Mouse (Mus musculus) layer of hippocampus, adult 8-10 months (tissue): ENCODE measurements around the gene Rgl2. TPM values are rescaled to one million over a fixed set of nuclear protein-coding genes. Genes with fewer than 3 reads are reported as not detected.

ENCODE experiments used
- DNase-seq, 2 experiments: peaks; one replicate each; pipeline ENCODE4 v3.0.0; 2022; ENCODE audit warnings: low spot score in 2 of 2
- total RNA-seq, 4 experiments: library from RNA; stranded (reverse); gene quantifications; 2 replicates each; pipeline ENCODE4 v1.2.4; 2022

Gene Rgl2
- total RNA-seq, 4 experiments from 2014 or later, result 64.3 to 90.9 (median 81.8) TPM

DNA sequence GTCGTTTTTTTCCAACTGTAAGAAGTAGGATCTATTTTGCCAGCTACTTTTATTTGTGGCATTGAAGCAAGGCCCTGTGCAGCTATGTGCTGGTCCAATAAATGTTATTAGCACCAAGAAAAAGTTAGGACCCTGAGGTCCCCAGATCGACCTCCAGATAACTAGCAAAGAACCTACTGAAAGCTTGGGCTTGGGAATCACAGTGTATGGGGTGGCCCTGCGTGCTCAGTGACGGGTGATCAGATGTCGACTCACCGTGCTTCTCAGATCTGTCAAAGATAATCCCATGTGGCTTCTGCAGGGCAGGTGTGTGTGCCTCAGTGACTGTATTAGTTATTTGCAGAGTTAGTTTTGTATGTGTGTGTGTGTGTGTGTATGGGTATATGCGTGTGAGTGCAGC, 8.0 kb upstream of the Rgl2 start:
- DNase-seq, result no peak

GRCm38 (mm10) chr17:33924577-33925283, 4.6 kb upstream of the Rgl2 start:
- DNase-seq, result no peak

DNA sequence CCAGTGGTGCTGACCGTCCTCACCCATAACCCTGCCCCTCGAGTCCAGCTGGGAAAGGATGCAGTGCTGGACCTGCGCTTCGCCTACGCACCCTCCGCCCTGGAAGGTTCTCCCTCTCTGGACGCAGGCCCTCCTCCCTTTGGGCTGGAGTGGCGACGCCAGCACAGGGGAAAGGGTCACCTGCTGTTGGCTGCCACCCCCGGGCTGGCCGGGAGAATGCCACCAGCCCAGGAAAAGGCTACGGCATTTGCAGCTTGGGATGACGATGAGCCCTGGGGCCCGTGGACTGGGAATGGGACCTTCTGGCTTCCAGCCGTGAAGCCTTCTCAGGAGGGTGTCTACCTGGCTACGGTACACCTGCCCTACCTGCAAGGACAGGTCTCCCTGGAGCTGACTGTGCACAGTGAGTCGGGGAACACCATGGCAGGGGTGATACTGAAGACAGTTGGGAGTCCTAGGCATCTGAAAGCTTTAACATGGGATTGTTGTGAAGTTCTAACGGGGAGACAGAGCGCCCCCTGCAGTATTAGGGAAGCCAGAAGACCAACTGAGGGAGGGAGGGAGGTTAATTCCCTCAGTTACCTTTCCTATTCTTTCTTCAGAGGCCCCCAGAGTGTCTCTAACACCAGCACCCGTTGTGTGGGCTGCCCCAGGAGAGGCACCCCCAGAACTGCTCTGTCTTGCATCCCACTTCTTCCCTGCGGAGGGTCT, 3.8 kb upstream of the Rgl2 start:
- no peak for DNase-seq

DNA sequence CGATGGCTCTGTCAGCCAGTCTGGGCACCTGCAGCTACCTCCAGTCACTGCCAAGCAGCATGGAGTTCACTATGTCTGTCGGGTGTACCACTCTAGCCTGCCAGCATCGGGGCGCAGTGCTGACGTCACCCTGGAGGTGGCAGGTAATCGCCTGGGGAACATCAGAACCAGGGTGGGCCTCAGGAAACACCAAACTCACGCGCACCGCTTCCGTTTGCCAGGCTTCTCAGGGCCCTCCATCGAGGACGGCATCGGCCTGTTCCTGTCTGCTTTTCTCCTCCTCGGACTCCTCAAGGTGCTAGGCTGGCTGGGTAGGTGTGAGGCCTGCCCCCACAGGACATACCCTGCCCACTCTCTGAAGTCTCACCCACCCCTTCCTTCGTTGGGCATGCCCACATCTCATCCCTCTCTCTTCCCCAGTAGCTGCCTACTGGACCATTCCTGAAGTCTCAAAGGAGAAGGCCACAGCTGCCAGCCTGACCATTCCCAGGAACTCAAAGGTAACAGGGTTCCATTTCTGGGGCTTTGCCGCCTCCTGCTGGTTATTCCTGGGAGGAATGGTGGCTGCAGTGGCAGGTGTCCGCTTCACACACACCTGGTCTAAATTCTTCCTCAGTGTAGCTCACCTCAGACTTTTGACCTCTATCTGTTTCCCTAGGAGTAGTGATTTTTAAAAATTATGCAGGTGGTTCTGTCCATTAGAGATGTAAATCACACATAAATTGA, 3.0 kb upstream of the Rgl2 start:
- no peak for DNase-seq

DNA sequence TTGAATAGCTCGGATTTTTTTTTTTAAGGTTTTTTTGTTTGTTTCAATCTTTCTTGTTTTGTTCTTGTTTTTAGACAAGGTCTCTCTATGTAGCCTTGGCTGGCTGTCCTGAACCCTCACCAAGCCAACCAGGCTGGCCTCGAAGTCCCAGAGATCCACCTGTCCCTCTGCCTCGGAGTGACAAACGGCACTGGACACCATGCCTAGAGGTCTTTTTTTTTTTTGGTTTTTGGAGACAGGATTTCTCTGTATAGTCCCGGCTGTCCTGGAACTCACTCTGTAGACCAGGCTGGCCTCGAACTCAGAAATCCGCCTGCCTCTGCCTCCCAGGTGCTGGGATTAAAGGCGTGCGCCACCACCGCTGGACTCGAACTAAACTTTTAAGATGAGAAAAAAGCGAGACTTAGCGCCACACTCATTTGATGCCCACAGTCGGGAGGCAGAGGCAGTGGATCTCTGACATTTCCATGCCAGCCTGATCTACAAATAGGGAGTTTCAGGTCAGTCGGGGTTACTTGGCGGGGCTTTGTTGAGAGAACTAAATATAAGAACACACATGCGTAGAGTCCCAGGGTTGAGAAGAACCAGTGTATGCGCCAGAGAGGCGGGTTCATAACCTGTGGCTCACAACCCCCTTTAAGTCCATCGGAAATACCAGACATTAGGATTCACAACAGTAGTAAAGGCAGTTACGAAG, 944 bp upstream of the Rgl2 start:
- DNase-seq, result no peak

DNA sequence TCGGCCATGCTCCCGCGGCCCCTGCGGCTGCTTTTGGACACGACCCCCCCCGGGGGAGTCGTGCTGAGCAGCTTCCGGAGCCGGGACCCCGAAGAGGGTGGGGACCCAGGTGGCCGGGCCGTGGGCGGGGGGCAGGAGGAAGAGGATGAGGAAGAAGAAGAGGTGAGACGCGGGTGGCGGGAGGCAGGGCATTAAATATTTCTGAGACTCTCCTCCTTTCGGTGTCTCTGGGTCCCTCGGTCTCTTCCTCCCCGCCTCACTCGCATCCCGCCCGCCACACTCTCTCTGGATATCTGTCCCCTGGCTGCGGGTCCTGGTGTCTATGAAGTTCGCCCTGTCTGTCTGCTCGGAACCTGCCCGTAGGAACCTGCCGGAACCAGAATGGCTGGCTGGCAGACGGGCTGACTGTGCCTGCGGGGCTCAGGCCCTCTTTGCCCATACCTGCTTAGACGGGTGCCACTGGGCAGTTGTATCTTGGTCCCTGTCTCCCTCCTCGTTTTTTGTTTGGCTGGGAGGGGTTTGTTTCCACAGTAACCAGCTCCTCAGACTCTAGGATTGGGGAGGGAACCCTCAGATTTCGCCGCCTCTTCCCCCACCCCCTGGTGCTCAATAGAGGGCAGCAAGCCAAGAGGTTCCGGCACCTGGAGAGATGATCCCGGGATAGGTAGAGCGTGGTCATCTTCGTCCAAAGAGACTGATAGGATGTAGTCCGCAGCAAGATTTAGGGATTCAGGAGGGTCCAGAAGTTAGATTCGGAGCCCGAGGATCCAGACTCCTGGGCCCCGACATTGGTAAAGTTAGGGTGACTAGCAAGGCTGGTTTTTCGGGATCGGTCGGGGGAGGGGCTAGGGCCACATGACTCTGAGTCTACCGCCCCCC, 1.2 kb downstream of the Rgl2 start:
- peak in 1 of 2 experiments; percentile 65 for DNase-seq

- no peak for DNase-seq
Observed at GRCm38 (mm10) chr17:33931159-33931866, 2.0 kb downstream of the Rgl2 start.

DNA sequence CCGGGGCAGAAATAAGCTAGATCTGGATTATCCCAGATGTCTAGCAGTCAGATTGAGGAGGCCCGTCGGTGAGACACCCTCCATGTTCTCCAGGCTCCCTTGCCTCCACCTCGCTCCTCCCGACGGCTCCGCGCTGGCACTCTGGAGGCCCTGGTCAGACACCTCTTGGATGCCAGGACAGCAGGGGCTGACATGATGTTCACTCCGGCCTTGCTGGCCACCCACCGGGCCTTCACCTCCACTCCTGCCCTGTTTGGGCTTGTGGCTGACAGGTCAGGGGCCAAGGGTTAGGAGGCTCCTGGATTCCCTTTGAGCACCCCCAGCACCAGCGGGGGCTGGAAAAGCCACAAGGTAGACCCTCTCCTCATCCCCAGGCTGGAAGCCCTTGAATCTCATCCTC, 2.6 kb downstream of the Rgl2 start:
- no peak for DNase-seq

GRCm38 (mm10) chr17:33932448-33932847, 3.1 kb downstream of the Rgl2 start:
- no peak for DNase-seq

- DNase-seq, result no peak
Observed at GRCm38 (mm10) chr17:33932970-33933369, 3.6 kb downstream of the Rgl2 start.

- no peak for DNase-seq
Observed at GRCm38 (mm10) chr17:33935422-33936055, 6.2 kb downstream of the Rgl2 start.

DNA sequence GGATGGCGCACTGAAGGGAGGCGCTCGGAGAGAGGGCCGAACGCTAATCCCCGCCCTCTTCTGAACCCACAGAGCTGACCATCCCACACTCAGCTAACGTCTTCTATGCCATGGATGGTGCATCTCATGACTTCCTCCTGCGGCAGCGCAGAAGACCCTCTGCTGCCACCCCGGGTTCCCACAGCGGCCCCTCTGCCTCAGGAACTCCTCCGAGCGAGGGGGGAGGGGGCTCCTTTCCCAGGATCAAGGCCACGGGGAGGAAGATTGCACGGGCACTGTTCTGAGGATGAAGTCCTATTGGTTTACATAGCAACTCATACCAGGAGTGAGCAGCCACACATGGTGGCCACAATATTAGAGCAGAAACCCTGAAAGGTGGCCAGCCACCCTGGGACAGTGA, 7.7 kb downstream of the Rgl2 start:
- no peak for DNase-seq

DNA sequence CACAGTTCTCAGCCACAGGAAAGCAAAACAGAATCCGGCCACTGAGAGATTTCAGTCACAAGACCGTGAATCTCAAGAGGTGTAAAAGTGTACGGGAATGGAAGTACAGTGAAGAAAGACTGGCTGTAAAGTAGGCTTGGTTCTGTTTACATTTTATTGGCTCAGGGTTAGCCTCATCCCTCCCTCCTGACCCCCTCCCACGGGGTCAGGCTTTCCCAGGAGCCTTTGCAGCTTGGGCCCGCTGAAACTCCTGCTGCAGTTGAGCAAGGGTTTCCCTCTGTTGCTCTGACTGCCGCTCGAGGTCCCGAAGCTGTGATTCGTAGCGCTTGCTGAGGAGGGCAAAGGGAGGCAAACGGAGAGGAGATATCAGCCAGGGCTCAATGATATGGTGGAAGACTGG, 9.4 kb downstream of the Rgl2 start:
- no peak for DNase-seq

DNA sequence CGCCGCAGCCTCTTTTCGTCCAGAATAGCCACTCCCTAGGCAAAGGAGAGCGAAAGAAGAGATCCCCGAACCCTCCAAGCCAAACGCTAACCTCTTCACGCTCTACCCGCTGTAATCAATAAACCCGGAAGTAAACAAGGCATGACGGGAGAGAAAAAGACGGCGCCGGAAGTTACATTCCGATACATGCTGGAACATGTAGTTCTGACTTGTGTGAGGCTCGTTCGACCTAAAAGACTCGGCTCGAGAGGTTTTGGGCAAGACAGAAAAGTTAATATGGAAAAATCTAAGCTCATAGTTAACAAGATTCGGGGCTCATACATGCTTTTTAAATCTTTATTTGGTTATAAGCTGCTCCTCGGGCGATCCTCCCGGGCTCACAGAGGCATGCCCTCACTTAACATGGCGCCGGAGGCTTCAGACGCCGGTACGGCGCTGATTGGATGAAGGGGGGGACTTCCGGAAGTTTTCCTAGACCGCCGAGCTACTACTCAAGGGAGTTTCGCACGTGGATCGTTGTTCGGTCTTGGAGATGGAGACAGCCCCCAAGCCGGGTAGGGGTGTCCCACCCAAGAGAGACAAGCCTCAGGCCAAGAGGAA, 11.0 kb downstream of the Rgl2 start, which contains the start of the genes Pfdn6 and Wdr46:
Gene Pfdn6, minus strand, starts transcription at position 138 of the 600 bp plus-strand sequence.
Gene Wdr46, plus strand, starts transcription at position 455 of the 600 bp plus-strand sequence.
- peak; percentile 84 to 86 for DNase-seq

- DNase-seq, result no peak
Observed at GRCm38 (mm10) chr17:33940981-33941380, 11.6 kb downstream of the Rgl2 start.

GRCm38 (mm10) chr17:33941381-33941780, 12.0 kb downstream of the Rgl2 start:
- no peak for DNase-seq

DNA sequence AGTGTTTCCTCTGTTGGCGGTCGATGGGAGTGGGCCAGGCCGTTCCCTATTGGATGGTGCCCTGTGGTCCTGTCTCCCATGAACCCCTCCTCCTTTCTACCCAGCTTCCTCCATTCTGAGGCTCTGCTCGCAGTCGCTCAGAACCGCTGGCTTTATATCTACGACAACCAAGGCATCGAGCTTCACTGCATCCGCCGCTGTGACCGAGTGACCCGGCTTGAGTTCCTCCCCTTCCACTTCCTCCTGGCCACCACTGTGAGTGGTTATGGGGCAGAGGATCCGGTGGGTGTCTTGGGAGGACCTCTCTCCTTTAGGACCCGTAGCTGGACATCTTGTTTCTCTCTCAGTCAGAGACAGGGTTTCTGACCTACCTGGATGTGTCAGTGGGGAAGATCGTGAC, 14.1 kb downstream of the Rgl2 start:
- DNase-seq, result no peak

DNA sequence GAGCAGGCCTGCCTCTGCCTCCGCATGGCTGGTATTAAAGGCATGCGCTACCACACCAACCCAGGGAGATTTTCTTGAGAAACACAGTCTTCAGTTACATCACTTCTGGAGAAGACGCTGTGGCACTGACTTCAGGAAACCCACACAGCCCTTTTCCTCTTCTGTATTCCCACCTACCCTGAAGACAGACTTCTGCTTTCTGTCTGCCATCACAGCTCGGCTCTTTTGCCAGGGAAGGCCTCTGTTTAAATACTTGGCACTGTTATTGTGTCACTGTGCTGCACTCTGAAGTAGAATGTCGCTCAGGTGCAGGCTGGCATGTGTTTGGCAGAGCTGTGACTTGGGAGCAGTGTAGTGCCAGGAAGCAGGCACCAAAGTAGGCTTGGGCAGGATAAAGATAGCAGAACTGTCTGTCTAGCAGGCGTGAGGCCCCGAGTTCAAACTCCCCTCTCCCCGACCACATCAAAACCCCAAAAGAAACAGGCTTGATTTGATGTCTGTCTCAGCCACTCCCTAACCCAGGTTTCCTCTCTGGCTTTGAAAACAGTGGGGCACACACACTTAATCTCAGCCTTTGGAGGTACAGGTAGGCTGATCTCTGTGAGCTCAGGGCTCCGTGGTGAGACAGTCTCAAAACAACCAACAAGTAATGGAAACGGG, 18.2 kb downstream of the Rgl2 start:
- DNase-seq, result no peak
